Mouse (Mus musculus) lung, embryonic 14.5 days (tissue): ENCODE data around the gene Ankrd34a. TPM values are rescaled to one million over a fixed set of nuclear protein-coding genes. Genes with fewer than 3 reads are reported as not detected.
A peak's percentile ranks its signal among the peaks of the same experiment; 100 is the strongest.

Experiments
- ATAC-seq: fragments of 200-750 bp; cut with Nextera tagmentation; 2 replicates; pipeline ENCODE4 v1.8.0; 2017; ENCODE audit warnings: mild to moderate bottlenecking, moderate TSS enrichment, moderate library complexity; ENCODE audit not compliant: insufficient read depth
- DNase-seq: peaks from one replicate; pipeline ENCODE4 v3.0.0-alpha.2; 2015
- H3K27ac ChIP-seq: fragments of 300-500 bp; sonication (generic); 2 replicates; pipeline ENCODE4 v1.5.1; 2014; ENCODE audit warnings: low read depth, mild to moderate bottlenecking, moderate library complexity
- H3K27me3 ChIP-seq: fragments of 300-500 bp; sonication (generic); 2 replicates; pipeline ENCODE4 v1.6.1; 2014; ENCODE audit warnings: low read length, control low read depth; ENCODE audit not compliant: insufficient read depth
- H3K36me3 ChIP-seq: fragments of 300-500 bp; sonication (generic); 2 replicates; pipeline ENCODE4 v1.6.1; 2014; ENCODE audit warnings: control low read depth; ENCODE audit not compliant: insufficient read depth
- H3K4me1 ChIP-seq: fragments of 300-500 bp; sonication (generic); 2 replicates; pipeline ENCODE4 v1.6.1; 2014; ENCODE audit warnings: antibody characterized with exemption, control low read depth; ENCODE audit not compliant: insufficient read depth
- H3K4me2 ChIP-seq: fragments of 300-500 bp; sonication (generic); 2 replicates; pipeline ENCODE4 v1.6.1; 2014; ENCODE audit warnings: mild to moderate bottlenecking
- H3K4me3 ChIP-seq: fragments of 300-500 bp; sonication (generic); 2 replicates; pipeline ENCODE4 v1.5.1; 2014; ENCODE audit warnings: low read depth, low read length
- H3K9ac ChIP-seq: fragments of 300-500 bp; sonication (generic); 2 replicates; pipeline ENCODE4 v1.6.1; 2014
- H3K9me3 ChIP-seq: fragments of 300-500 bp; sonication (generic); 2 replicates; pipeline ENCODE4 v1.6.1; 2016; ENCODE audit warnings: low read depth, low read length, control low read depth
- CTCF ChIP-seq: IDR thresholded peaks from 2 replicates; pipeline ENCODE4 v1.5.1; 2016; ENCODE audit warnings: antibody characterized with exemption, low read depth
- WGBS: fragments of 180-500 bp; shearing (Covaris S2); extraction: QIAGEN DNeasy Blood & Tissue Kit; methylation state at CpG from one replicate; pipeline ENCODE4 v1.1.7; 2014; 5-methylcytosine and 5-hydroxymethylcytosine counted together
- polyA plus RNA-seq: library from polyadenylated mRNA; unstranded; fragments of >200 nt; fragmentation: Nextera tagmentation; extraction: Ambion mirVana; gene quantifications from 2 replicates; pipeline ENCODE4 v1.2.1, GENCODE M21; 2014

Gene Ankrd34a
- polyA plus RNA-seq, 1 experiment from 2014 or later: 2.5 TPM

DNA sequence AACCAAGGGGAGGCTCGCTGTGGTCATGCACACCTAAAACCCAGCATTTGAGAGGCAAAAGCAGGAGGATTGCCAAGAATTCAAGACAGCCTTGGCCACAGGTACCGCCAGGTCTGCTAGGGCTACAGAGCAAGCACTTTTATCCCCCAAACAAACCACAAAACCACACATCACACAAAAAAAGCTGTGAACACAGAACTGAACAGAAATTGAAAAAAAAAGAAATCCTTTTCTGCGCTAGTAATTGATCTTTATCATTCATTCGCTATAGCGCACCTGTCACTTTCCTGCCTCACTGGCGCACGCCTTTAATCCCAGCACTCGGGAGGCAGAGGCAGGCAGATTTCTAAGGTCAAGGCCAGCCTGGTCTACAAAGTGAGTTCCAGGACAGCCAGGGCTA lies 33.2 kb upstream of the Ankrd34a start:
- H3K4me1 ChIP-seq: peaks cover 16% of the 10 kb centered on the region
- no peak for TF ChIP-seq CTCF

DNA sequence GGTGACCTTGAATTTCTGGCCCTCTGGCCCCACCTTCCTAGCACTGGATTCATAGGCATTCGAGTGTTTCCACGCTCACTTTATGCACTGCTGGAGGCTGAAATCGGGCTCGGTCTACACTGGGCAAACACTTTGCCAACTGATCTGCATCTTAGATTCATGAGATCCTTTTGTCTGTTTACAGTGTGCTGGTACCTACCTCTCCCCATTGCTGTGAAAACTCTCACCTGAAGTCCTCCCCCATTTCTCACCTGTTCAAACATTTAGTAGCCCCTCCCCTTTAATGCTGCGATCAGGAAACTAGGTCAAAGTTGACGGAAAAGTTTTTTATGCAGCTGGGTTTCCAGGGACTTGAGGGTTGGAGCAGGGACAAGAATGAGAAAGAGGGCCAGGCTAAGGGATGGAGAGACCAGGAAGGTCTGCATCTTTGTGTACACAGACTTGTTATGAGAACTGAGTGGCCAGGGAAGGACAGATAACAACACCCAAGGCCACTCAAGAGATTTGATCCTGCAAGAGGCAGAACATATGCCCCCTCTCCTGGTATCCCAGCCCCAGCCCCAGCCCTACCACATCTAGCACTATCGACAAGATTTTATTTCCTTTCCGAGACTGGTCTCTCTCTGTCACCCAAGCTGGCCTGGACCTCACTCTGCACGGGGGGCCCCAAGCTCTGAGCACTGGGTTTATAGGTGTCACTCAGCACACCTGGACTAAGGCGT lies 32.4 kb upstream of the Ankrd34a start:
- 37% methylated on average over 10 of the region's 10 CpGs for WGBS
- H3K27me3 ChIP-seq: no peaks in the 10 kb centered on the region
- H3K36me3 ChIP-seq: peaks cover 25% of the 10 kb centered on the region
- H3K4me2 ChIP-seq: peak overlapping the region; percentile 29; the same call in 1 of the 2 replicates
- H3K4me1 ChIP-seq: peaks cover 16% of the 10 kb centered on the region
- no peaks in the 10 kb centered on the region for H3K9me3 ChIP-seq
- no peak for TF ChIP-seq CTCF
- DNase-seq (peak; percentile 70), ATAC-seq (peak; percentile 69)
- no peak overlapping the region for H3K9ac ChIP-seq
- peak overlapping the region; percentile 81 for H3K27ac ChIP-seq
- no peak overlapping the region for H3K4me3 ChIP-seq

More for the DNA sequence above, 33.2 kb upstream of the Ankrd34a start:
- no peaks in the 10 kb centered on the region for H3K9me3 ChIP-seq
- peak overlapping the region; percentile 81 for H3K27ac ChIP-seq
- H3K9ac ChIP-seq: no peak overlapping the region
- 88% methylated on average over 8 of the region's 8 CpGs for WGBS
- no peak overlapping the region for H3K4me2 ChIP-seq
- H3K4me3 ChIP-seq: no peak overlapping the region
- DNase-seq: no peak
- H3K36me3 ChIP-seq: peaks cover 25% of the 10 kb centered on the region
- no peaks in the 10 kb centered on the region for H3K27me3 ChIP-seq
- ATAC-seq: no peak

DNA sequence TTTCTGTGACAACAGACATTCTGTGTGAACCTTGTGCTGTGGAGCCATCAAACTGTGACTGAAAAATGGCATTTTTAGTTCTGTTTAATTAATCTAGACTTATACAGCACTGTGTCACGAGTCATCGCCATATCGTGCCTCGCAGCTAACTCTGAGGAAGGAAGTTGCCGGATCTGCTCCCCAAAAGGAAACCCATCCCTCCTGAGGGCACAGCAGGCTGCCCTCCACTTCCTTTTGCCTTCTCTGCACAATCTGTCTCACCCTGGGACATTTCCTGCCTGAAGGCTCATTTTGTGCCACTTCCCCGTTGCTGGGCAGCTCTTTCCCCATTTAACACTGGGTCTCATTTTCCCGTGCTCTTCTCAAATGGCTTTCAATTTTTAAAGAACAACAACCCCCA lies 31.8 kb upstream of the Ankrd34a start:
- peak; percentile 23; the same call in 1 of the 2 replicates for ATAC-seq
- TF ChIP-seq CTCF: no peak
- 25% methylated on average over 7 of the region's 7 CpGs for WGBS

DNA sequence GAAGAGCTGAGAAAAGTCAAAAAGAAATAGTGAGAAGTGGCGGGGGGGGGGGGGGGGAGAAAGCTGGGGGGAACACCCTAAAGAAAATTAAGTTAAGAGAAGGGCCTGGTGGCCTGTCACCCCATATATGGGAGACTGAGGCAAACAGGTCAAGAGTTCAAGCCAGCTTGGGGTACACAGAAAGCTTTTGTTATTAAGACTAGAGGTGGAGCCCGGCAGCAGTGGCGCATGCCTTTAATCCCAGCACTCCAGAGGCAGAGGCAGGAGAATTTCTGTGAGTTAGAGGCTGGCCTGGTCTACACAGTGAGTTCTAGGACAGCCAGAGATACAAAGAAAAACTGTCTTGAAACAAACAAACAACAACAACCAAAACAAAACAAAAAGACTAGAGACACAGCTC lies 31.3 kb upstream of the Ankrd34a start:
- peak overlapping the region; percentile 81 for H3K27ac ChIP-seq

More for the DNA sequence above, 31.8 kb upstream of the Ankrd34a start:
- DNase-seq: peak; percentile 60
- no peaks in the 10 kb centered on the region for H3K9me3 ChIP-seq
- H3K4me3 ChIP-seq: no peak overlapping the region
- H3K4me1 ChIP-seq: peaks cover 13% of the 10 kb centered on the region
- no peaks in the 10 kb centered on the region for H3K27me3 ChIP-seq
- H3K36me3 ChIP-seq: peaks cover 20% of the 10 kb centered on the region
- no peak overlapping the region for H3K9ac ChIP-seq
- H3K4me2 ChIP-seq: peak overlapping the region; percentile 29; the same call in 1 of the 2 replicates
- H3K27ac ChIP-seq: peak overlapping the region; percentile 81

GRCm38 (mm10) chr3:96566661-96567450 lies 29.6 kb upstream of the Ankrd34a start:
- DNase-seq (no peak), ATAC-seq (no peak)
- TF ChIP-seq CTCF: no peak
- H3K27me3 ChIP-seq: no peaks in the 10 kb centered on the region
- H3K4me3 ChIP-seq: no peak overlapping the region
- peaks cover 8% of the 10 kb centered on the region; the same call in 1 of the 2 replicates for H3K4me1 ChIP-seq
- no peaks in the 10 kb centered on the region for H3K36me3 ChIP-seq
- no peaks in the 10 kb centered on the region for H3K9me3 ChIP-seq
- WGBS: 70% methylated on average over 8 of the region's 8 CpGs
- H3K9ac ChIP-seq: no peak overlapping the region
- no peak overlapping the region for H3K4me2 ChIP-seq
- no peak overlapping the region for H3K27ac ChIP-seq

More for the DNA sequence above, 31.3 kb upstream of the Ankrd34a start:
- Histone ChIP-seq H3K4me2 (no peak overlapping the region), H3K27me3 (no peaks in the 10 kb centered on the region), H3K9ac (no peak overlapping the region), H3K4me1 (peaks cover 9% of the 10 kb centered on the region), H3K36me3 (peaks cover 15% of the 10 kb centered on the region), H3K9me3 (no peaks in the 10 kb centered on the region), H3K4me3 (no peak overlapping the region)
- no peak for DNase-seq
- no peak for TF ChIP-seq CTCF
- 78% methylated on average over 2 of the region's 3 CpGs for WGBS
- ATAC-seq: no peak

GRCm38 (mm10) chr3:96568605-96569004 lies 27.8 kb upstream of the Ankrd34a start:
- DNase-seq (no peak), ATAC-seq (no peak)
- Histone ChIP-seq H3K9me3 (no peaks in the 10 kb centered on the region), H3K4me2 (no peak overlapping the region), H3K27me3 (no peaks in the 10 kb centered on the region), H3K4me1 (peaks cover 4% of the 10 kb centered on the region; the same call in 1 of the 2 replicates), H3K9ac (no peak overlapping the region), H3K36me3 (no peaks in the 10 kb centered on the region), H3K4me3 (no peak overlapping the region), H3K27ac (peak overlapping the region; percentile 50; the same call in 1 of the 2 replicates)
- no peak for TF ChIP-seq CTCF
- WGBS: 75% methylated on average over 8 of the region's 8 CpGs

GRCm38 (mm10) chr3:96569506-96569905 lies 26.9 kb upstream of the Ankrd34a start:
- no peak overlapping the region for H3K4me3 ChIP-seq
- no peaks in the 10 kb centered on the region for H3K36me3 ChIP-seq
- H3K4me1 ChIP-seq: peaks cover 3% of the 10 kb centered on the region; the same call in 1 of the 2 replicates
- no peak overlapping the region for H3K4me2 ChIP-seq
- H3K27ac ChIP-seq: no peak overlapping the region
- 92% methylated on average over 13 of the region's 13 CpGs for WGBS
- TF ChIP-seq CTCF: no peak
- no peaks in the 10 kb centered on the region for H3K9me3 ChIP-seq
- no peaks in the 10 kb centered on the region for H3K27me3 ChIP-seq
- DNase-seq (no peak), ATAC-seq (no peak)
- H3K9ac ChIP-seq: no peak overlapping the region
